Mouse (Mus musculus) embryo, embryonic 10 days (tissue): ENCODE data around the gene Gm867.

ENCODE experiments used
- DNase-seq: peaks from one replicate; pipeline ENCODE4 v3.0.0-alpha.2; 2015; ENCODE audit warnings: low spot score

Gm867 gene

DNA sequence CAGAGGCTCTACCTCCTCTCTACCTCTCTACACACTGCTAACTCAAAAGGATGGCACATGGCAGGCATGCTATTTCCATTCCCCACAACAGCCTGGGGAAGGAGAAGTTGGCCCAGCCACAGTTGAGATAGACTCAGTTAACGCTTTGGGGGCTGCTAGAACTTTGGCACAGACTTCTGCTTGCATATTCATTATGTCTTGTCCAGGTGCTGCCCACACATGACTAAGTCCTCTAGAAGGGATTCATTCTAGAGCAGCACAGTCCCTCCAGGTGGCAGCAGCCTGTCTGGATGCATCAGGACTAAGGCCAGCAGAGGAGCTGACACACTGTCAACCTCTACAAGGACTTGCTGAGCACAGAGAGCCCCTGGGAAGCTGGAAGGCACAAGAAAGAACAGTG is 44.3 kb downstream of the Gm867 start:
- no peak for DNase-seq

DNA sequence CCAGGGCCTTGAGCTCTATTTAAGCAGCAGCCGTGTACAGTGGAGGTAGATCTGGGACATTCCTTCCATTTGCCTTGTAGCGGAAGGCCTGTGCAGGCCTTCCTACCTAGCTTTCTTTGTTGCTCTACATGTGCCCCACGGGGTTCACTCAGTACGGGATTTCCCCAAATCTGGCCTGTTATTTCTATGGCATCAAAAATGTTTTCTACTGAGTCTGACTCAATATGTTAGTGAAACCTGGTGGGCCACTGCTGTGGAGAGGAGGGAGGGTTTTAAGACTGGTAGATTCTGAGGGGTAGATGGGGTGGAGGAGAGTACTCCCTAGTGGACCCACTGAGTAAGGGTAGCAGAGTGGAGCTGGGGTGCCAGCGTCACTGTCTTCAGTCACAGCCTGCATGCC is 44.7 kb downstream of the Gm867 start:
- DNase-seq = no peak

DNA sequence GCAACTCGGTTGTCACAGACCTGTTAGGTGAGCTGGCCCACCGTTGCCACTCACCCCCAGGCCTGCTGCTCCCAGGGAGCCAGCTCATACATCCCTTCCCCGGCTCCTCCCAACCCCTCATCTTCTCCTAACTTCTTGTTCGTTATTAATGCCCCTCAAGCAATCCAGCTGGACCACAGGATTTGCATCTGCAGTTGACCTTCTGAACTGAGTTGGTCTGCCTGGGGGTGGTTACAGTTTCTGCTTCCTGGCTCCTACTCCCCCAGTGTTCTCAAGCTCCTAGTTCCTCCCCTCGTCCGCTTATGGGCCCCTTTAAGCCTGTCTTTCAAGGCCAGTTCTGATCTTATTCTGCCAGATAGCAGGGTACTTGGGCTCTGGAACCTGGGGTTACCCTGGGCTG is 45.9 kb downstream of the Gm867 start:
- DNase-seq = no peak

DNA sequence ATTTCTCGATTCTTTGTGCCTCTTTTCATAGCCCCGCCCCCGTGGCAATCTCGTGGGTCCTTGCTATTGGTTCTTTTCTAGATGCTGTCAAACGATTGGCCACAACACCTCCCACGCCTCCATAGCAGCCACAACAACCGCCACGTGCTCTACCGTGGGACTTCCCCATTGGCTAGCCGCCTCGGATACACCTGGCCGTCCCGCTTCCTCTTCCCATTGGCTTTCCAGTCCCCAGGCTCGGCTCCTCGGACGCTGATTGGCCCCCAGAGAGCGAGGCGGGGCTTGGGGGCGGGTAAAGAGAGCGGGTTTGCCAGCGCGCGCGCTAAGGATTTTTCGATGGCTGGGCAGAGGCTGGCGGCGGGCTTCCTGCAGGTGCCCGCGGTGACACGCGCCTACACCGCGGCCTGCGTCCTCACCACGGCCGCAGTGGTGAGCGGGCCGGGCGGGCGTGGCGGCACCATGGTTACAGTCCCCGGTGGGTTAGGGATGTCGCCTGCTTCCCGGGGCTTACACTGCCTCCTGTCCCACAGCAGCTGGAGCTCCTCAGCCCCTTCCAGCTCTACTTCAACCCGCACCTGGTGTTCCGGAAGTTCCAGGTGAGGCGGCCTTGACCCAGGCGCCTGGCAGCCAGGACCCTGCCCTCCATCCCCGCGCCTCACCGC is 47.3 kb downstream of the Gm867 start, which contains the start of gene Derl3:
Gene Derl3 (plus strand): TSS at position 325 of the 662 bp plus-strand sequence.
- peak; percentile 98 for DNase-seq

DNA sequence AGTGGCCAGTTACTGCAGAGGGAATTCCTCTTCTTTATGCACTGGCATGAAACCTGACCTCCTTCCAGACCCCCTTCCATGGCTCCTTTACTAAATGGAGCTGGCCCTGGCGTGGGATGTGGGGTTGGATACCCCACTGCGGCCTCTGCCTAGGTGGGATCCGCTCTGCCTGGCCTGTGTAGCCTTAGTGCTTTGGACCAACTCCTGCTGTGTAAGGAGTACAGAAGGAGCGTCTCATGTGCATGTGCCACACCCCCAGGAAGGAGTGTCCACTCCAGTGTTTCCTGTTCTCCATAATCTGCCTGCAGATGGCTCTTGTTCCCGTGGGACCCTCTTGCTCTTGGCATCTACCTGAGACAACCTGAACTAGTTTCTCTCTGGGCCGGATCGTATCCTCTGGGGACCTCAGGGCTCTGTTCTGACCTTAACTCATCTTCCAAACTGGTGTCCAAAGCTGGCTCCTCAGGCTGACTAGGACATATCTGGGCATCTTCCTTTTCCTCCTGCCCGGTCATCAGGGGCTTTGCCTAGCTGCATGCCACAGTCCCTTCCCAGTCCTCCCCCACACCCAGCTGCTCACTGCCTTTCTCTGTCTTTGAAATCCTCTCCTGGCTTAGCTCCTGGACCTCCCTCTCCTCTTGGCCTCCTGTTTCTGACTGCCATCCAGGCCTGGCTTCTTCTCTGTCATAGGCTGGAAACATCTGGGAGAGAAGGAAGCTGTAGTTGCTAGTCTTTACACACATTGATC is 50.9 kb downstream of the Gm867 start:
- DNase-seq = peak; percentile 33
